Mouse (Mus musculus): ENCODE results near the gene Tet3.

DNA sequence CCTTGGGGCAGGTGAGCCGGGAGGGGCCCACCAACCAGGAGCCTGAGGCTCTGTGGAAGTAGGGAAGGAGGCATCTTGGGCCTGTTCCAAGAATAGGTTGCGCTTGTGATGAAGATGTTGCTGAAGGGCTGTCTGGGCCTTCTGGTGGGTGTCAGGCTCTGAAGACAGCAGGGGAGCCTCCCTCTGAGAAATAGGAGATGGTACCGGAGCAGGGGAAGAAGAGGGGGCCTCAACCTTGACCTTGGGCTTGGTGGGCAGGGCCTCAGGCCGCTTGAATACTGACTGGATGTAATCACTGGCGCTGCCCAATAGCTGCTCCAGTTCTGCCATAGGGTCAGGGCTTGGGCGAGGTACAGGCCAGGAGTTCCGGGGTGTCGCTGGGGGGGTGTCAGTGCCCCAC, 55.4 kb downstream of the Tet3 start:
- TF ChIP-seq CTCF (IDR thresholded peaks at IDR 0.05; ENCODE audit: low read depth, low read length) (no peak), EP300 (IDR thresholded peaks at IDR 0.05; ENCODE audit: insufficient read depth, low read depth, low read length) (no peak), POLR2A (IDR thresholded peaks at IDR 0.05; ENCODE audit: insufficient read depth, low read length) (no peak)

Measured in ES-Bruce4 (cell line).